Mouse (Mus musculus) lung, postnatal 4 days (tissue): ENCODE data around the gene Usp22.
"Not testable (repeated sequence)": the region's sequence is repeated elsewhere in the genome, so short reads cannot be mapped to it uniquely, and the experiment has no call there.

Experiments used
- DNase-seq, 2 experiments: peaks; one replicate each; pipeline ENCODE4 v3.0.0; 2021

Gene Usp22

GRCm38 (mm10) chr11:61183820-61184219 is 9.0 kb upstream of the Usp22 start:
- no peak for DNase-seq

- no peak for DNase-seq
Measured at GRCm38 (mm10) chr11:61181624-61182023, 6.8 kb upstream of the Usp22 start.

GRCm38 (mm10) chr11:61180361-61180760 is 5.5 kb upstream of the Usp22 start:
- DNase-seq = no peak

GRCm38 (mm10) chr11:61176321-61176720 is 1.5 kb upstream of the Usp22 start:
- no peak for DNase-seq

- DNase-seq = no peak
Measured at GRCm38 (mm10) chr11:61175778-61176177, 923 bp upstream of the Usp22 start.

GRCm38 (mm10) chr11:61174291-61174820 is 499 bp downstream of the Usp22 start:
- DNase-seq = peak; percentile 78 to 79

GRCm38 (mm10) chr11:61173477-61173876 is 1.4 kb downstream of the Usp22 start:
- DNase-seq = not testable (repeated sequence)

GRCm38 (mm10) chr11:61170184-61170583 is 4.7 kb downstream of the Usp22 start:
- DNase-seq = no peak

GRCm38 (mm10) chr11:61164881-61165280 is 10.0 kb downstream of the Usp22 start:
- DNase-seq = no peak

GRCm38 (mm10) chr11:61164366-61164765 is 10.5 kb downstream of the Usp22 start:
- DNase-seq = no peak

GRCm38 (mm10) chr11:61163341-61163740 is 11.5 kb downstream of the Usp22 start:
- DNase-seq = no peak

GRCm38 (mm10) chr11:61162776-61163175 is 12.1 kb downstream of the Usp22 start:
- no peak for DNase-seq

GRCm38 (mm10) chr11:61161121-61161520 is 13.7 kb downstream of the Usp22 start:
- no peak for DNase-seq

GRCm38 (mm10) chr11:61159796-61160732 is 14.8 kb downstream of the Usp22 start:
- DNase-seq = no peak

- no peak for DNase-seq
Measured at GRCm38 (mm10) chr11:61158141-61158540, 16.7 kb downstream of the Usp22 start.

- DNase-seq = peak in 1 of 2 experiments; percentile 52
Measured at GRCm38 (mm10) chr11:61155727-61156126, 19.1 kb downstream of the Usp22 start.

GRCm38 (mm10) chr11:61150233-61151001 is 24.4 kb downstream of the Usp22 start:
- DNase-seq = no peak

GRCm38 (mm10) chr11:61147300-61147683 is 27.6 kb downstream of the Usp22 start:
- DNase-seq = peak in 1 of 2 experiments; percentile 50

- peak in 1 of 2 experiments; percentile 56 for DNase-seq
Measured at GRCm38 (mm10) chr11:61146645-61147299, 28.1 kb downstream of the Usp22 start.

GRCm38 (mm10) chr11:61145551-61145950 is 29.3 kb downstream of the Usp22 start:
- no peak for DNase-seq

GRCm38 (mm10) chr11:61143564-61144469 is 31.0 kb downstream of the Usp22 start:
- peak in 1 of 2 experiments; percentile 32 for DNase-seq
